Mouse (Mus musculus) small intestine, adult 2 months (tissue): ENCODE measurements around the gene Spa17. TPM values are rescaled to one million over a fixed set of nuclear protein-coding genes. Genes with fewer than 3 reads are reported as not detected.
A peak's percentile ranks its signal among the peaks of the same experiment; 100 is the strongest.

Source experiments
- H3K27ac ChIP-seq: fragments of 200-500 bp; 2 replicates; pipeline ENCODE4 v1.5.1; 2012; ENCODE audit warnings: low read depth, low read length, control low read depth, inconsistent platforms; ENCODE audit not compliant: insufficient read depth
- H3K27me3 ChIP-seq: fragments of 200-500 bp; 2 replicates; pipeline ENCODE4 v1.6.1; 2012; ENCODE audit warnings: mild to moderate bottlenecking, moderate library complexity, low read length, inconsistent platforms; ENCODE audit not compliant: control insufficient read depth, insufficient read depth
- H3K36me3 ChIP-seq: fragments of 200-500 bp; 2 replicates; pipeline ENCODE4 v1.6.1; 2012; ENCODE audit warnings: mild to moderate bottlenecking, low read length, control low read depth, inconsistent platforms; ENCODE audit not compliant: control insufficient read depth, insufficient read depth
- H3K4me1 ChIP-seq: fragments of 200-500 bp; 2 replicates; pipeline ENCODE4 v1.6.1; 2012; ENCODE audit warnings: low read length, inconsistent platforms, mixed read lengths; ENCODE audit not compliant: control insufficient read depth, insufficient read depth, insufficient read length
- H3K4me3 ChIP-seq: fragments of 200-500 bp; 2 replicates; pipeline ENCODE4 v1.5.1; 2012; ENCODE audit warnings: low read depth, mild to moderate bottlenecking, control low read depth, inconsistent platforms, low read length, moderate library complexity
- CTCF ChIP-seq: fragments of 200-500 bp; IDR thresholded peaks from 2 replicates; pipeline ENCODE4 v1.5.1; 2012; ENCODE audit warnings: low read depth, mild to moderate bottlenecking, control low read depth, inconsistent platforms, low read length, moderate library complexity, mixed read lengths; ENCODE audit not compliant: insufficient replicate concordance, insufficient read length; ENCODE audit errors: extremely low read depth
- POLR2A ChIP-seq: fragments of 200-500 bp; IDR thresholded peaks from 2 replicates; pipeline ENCODE4 v1.6.1; 2012; ENCODE audit warnings: low read depth, mild to moderate bottlenecking, control low read depth, inconsistent platforms, low read length, moderate library complexity
- WGBS: fragments of 180-500 bp; shearing (Covaris S2); methylation state at CpG from one replicate; pipeline ENCODE4 v1.1.7; 2018; 5-methylcytosine and 5-hydroxymethylcytosine counted together
- polyA plus RNA-seq: library from polyadenylated mRNA; depleted of rRNA; stranded (reverse); fragments of >200 nt; gene quantifications from 2 replicates; pipeline ENCODE4 v1.2.3, GENCODE M21; 2012; rRNA removed

Spa17 gene
- polyA plus RNA-seq, 1 experiment = 0.42 TPM

DNA sequence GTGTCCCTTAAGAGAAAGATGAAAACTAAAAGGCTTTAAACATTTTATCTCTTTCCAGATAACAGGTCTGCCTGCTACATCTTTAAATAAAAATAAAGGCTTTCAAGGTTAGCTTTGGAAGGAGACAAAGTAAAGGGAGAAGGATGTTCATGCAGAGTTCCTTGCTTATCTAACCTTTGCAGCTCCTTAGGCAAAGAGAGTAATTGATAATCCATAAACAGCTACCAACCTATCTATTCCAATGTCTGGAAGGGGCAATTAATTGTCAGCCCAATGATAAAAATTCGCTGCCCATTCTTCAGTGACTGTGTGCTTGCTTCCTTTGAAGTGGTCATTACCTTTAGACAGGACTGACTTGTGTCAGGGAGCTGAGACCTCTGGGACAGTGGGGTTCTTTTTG lies 49.7 kb downstream of the Spa17 start:
- peaks cover 9% of the 10 kb centered on the region for H3K4me1 ChIP-seq
- H3K27ac ChIP-seq = no peak overlapping the region
- 42% methylated on average over 1 of the region's 1 CpGs for WGBS
- no peak for TF ChIP-seq POLR2A
- TF ChIP-seq CTCF = no peak
- no peaks in the 10 kb centered on the region for H3K36me3 ChIP-seq
- no peak overlapping the region for H3K4me3 ChIP-seq
- no peaks in the 10 kb centered on the region for H3K27me3 ChIP-seq

DNA sequence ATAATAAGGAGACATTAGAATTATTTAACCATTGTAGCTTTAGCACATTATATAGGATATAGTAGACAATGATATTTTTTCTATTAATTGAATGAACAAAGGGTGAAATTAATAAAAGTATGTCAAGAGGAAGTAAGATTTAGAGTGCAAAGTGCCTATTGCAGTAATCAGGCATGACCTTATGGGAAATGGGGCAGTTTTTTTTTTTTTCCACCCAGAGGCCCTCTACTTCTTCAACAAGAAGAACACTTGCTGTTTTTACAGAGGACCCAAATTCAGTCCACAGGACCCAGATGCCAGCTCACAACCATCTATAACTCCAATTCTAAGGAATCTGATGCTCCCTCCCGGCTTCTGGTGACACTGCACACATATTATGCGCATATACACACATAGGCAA lies 52.9 kb downstream of the Spa17 start:
- WGBS = 91% methylated on average over 2 of the region's 2 CpGs
- Histone ChIP-seq H3K36me3 (no peaks in the 10 kb centered on the region), H3K27ac (no peak overlapping the region), H3K27me3 (no peaks in the 10 kb centered on the region), H3K4me1 (no peaks in the 10 kb centered on the region), H3K4me3 (no peak overlapping the region)
- TF ChIP-seq POLR2A (no peak), CTCF (no peak)

DNA sequence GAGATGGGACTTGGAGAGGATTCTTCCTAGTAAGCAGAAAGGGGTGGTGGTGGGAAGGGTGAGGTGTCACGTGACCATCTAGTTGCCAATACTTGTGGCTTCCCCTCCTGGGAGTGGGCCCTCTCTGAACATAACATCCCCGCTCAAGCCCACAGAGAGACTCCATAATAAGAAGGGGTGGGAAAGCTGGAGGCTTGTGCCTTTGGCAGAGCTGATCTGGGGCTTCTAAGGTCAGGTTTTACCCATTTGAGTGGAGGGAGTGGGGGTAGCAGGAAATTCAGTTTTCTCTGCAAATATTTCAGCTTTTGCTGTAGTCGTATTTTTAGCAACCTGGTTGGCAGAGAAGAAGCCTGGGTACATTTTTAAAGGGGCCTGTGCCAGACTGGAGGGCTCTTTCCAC lies 57.2 kb downstream of the Spa17 start:
- Histone ChIP-seq H3K4me3 (no peak overlapping the region), H3K27ac (no peak overlapping the region), H3K36me3 (no peaks in the 10 kb centered on the region), H3K27me3 (peaks cover 9% of the 10 kb centered on the region), H3K4me1 (peaks cover 5% of the 10 kb centered on the region)
- no peak for TF ChIP-seq CTCF
- TF ChIP-seq POLR2A = no peak
- WGBS = 71% methylated on average over 3 of the region's 3 CpGs

DNA sequence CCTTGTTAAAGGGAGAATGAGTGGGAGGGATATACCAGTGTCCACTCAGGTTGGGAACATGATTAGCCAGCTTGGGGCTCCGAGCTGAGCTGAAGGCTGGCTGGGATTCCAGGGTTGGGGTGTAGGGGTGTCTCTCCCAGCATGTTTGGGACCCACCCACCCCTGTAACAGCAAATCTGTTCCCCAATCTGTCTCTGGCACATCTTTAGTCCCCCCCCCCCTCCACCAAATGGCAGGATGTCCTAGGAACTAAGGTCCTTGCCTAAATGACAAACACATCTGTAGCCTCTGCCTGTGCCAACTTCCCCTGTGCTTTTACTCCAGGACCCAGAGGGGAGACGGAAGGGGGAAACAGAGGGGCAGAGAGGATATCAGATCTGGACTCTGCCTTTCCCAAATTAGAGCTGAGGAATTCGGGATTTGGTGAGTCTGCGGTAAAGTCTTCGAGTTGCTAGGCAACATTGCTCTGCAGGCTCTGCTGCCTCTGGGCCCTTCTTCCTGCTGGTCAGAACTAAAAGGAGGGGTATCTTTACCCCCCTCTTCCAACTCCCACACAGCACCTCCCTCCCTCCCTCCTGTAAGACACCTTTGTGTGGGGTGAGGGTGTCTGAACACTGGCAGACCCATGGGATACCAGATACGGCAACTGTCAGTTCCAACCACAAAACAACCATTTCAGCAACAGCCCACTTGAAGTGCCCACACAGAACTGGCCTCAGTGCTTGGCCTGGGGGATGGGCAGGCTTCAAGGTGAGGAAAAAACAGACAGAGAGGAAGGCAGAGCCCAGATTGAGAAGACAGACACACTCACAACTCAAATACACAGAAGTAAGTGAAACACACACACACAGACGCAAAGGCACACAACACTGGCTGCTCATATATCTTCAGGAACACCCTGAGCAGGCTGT lies 58.4 kb downstream of the Spa17 start, which contains the start of gene Siae:
Siae (plus strand) TSS at position 861 of the 911 bp plus-strand sequence.
- TF ChIP-seq CTCF (no peak), POLR2A (0 out of 2 replicates have a peak, but pooled peaks have one; percentile 21)
- Histone ChIP-seq H3K27ac (no peak within 1 kb of the TSS), H3K36me3 (no peaks in the 10 kb centered on the region), H3K4me3 (no peak within 1 kb of the TSS), H3K27me3 (peaks cover 9% of the 10 kb centered on the region), H3K4me1 (peaks cover 5% of the 10 kb centered on the region)
- WGBS = 44% methylated on average over 7 of the region's 7 CpGs

DNA sequence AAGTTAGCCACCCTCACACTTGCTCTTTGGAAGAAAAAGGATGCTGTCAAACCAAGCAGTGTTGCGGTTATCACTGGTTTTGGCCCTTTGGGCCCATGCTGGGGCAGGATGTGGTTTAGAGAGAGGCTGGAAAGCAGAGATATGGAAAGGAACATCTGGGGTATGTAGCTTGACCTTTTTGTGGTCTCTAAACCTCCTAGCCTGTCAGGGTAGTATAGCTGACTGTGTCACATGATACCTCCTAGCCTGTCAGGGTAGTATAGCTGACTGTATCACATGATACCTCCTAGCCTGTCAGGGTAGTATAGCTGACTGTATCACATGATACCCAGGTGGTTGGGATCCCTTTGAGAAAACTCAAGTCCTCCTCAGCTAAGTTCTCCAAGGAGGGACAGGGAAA lies 59.2 kb downstream of the Spa17 start:
- 88% methylated on average over 1 of the region's 1 CpGs for WGBS
- no peak for TF ChIP-seq POLR2A
- no peak overlapping the region for H3K4me3 ChIP-seq
- peaks cover 5% of the 10 kb centered on the region for H3K4me1 ChIP-seq
- no peaks in the 10 kb centered on the region for H3K36me3 ChIP-seq
- H3K27ac ChIP-seq = no peak overlapping the region
- H3K27me3 ChIP-seq = peaks cover 9% of the 10 kb centered on the region

Other genes with a start within 250 kb of the Spa17 start
- 0.11 and 0.32 TPM in 2 replicates for gene Hepacam, start 246.4 kb downstream of the Spa17 start, polyA plus RNA-seq
- gene Robo4, start 211.8 kb downstream of the Spa17 start, polyA plus RNA-seq = 5.1 and 12.0 TPM in 2 replicates
- gene Robo3, start 180.5 kb downstream of the Spa17 start, polyA plus RNA-seq = 0.96 and 1.9 TPM in 2 replicates
- 11.8 and 16.2 TPM in 2 replicates for gene Msantd2, start 124.4 kb downstream of the Spa17 start, polyA plus RNA-seq
- gene Esam, start 85.6 kb downstream of the Spa17 start, polyA plus RNA-seq = 10.1 and 13.6 TPM in 2 replicates
- 2.7 and 56.1 TPM in 2 replicates for gene Vsig2, start 74.5 kb downstream of the Spa17 start, polyA plus RNA-seq
- 3.1 and 7.8 TPM in 2 replicates for gene Nrgn, start 60.8 kb downstream of the Spa17 start, polyA plus RNA-seq
- 2.7 and 8.0 TPM in 2 replicates for gene Siae, start 58.0 kb downstream of the Spa17 start, polyA plus RNA-seq
- gene Tbrg1, start 43.6 kb upstream of the Spa17 start, polyA plus RNA-seq = 22.4 and 45.1 TPM in 2 replicates
- not detected in 2 replicates for gene Panx3, start 55.5 kb upstream of the Spa17 start, polyA plus RNA-seq
- not detected in 2 replicates for gene Olfr160, start 102.5 kb upstream of the Spa17 start, polyA plus RNA-seq
- not detected in 2 replicates for gene Olfr874, start 131.4 kb upstream of the Spa17 start, polyA plus RNA-seq
- not detected in 2 replicates for gene Olfr875, start 158.1 kb upstream of the Spa17 start, polyA plus RNA-seq
- not detected in 2 replicates for gene Olfr876, start 189.3 kb upstream of the Spa17 start, polyA plus RNA-seq
- 0.18 TPM in 1 of 2 replicates, not detected in the other for gene Olfr877, start 240.5 kb upstream of the Spa17 start, polyA plus RNA-seq